Mouse (Mus musculus) lung, postnatal 0 days (tissue): Measurements from ENCODE around the gene 4930522H14Rik.

Experiments used
- CTCF ChIP-seq: IDR thresholded peaks from 2 replicates; pipeline ENCODE4 v1.5.1; 2016; ENCODE audit warnings: antibody characterized with exemption, mild to moderate bottlenecking
- EP300 ChIP-seq: IDR thresholded peaks from 2 replicates; pipeline ENCODE4 v1.6.1; 2016; ENCODE audit warnings: antibody characterized with exemption, mild to moderate bottlenecking, control low read depth

- TF ChIP-seq CTCF (no peak), EP300 (no peak)
These were observed 16.2 kb upstream of the 4930522H14Rik start for GRCm38 (mm10) chr4:109547306-109547705.
